Mouse (Mus musculus) testis, adult 2 months (tissue): ENCODE data around the gene Senp8.

ENCODE experiments used
- CTCF ChIP-seq: fragments of 200-500 bp; IDR thresholded peaks from 2 replicates; pipeline ENCODE4 v1.5.1; 2012; ENCODE audit warnings: low read depth, mild to moderate bottlenecking, inconsistent platforms, low read length, moderate library complexity; ENCODE audit not compliant: control insufficient read depth, insufficient read depth, insufficient replicate concordance
- POLR2A ChIP-seq: fragments of 200-500 bp; IDR thresholded peaks from 2 replicates; pipeline ENCODE4 v1.6.1; 2012; ENCODE audit warnings: low read depth, mild to moderate bottlenecking, inconsistent platforms, low read length, moderate library complexity; ENCODE audit not compliant: control insufficient read depth

- TF ChIP-seq CTCF = no peak
- no peak for TF ChIP-seq POLR2A
Measured at GRCm38 (mm10) chr9:59692145-59692544, 58.4 kb downstream of the Senp8 start.
